Mouse (Mus musculus) hindbrain, embryonic 14.5 days (tissue): ENCODE results near the gene Rgl2. TPM values are rescaled to one million over a fixed set of nuclear protein-coding genes. Genes with fewer than 3 reads are reported as not detected.

ENCODE experiments used
- microRNA-seq: library from miRNA; unstranded; fragments of <30 nt; microRNA quantifications from one replicate; pipeline ENCODE4, GENCODE M21; 2016
- polyA plus RNA-seq: library from polyadenylated mRNA; unstranded; fragments of >200 nt; fragmentation: Nextera tagmentation; extraction: Ambion mirVana; gene quantifications from 2 replicates; pipeline ENCODE4 v1.2.1, GENCODE M21; 2014

The Rgl2 gene
- polyA plus RNA-seq, 1 experiment from 2014 or later = 47.7 TPM

Small RNAs within 50 kb of the gene (microRNA-seq; reads per million reads assigned to microRNA genes)
- not detected for gene Gm27740

Other genes starting within 250 kb of the Rgl2 start
- gene Hnrnpm, start 242.7 kb upstream of the Rgl2 start, polyA plus RNA-seq = 161 and 173 TPM in 2 replicates
- gene March2, start 210.9 kb upstream of the Rgl2 start, polyA plus RNA-seq = 69.0 and 72.1 TPM in 2 replicates
- gene Rab11b, start 169.0 kb upstream of the Rgl2 start, polyA plus RNA-seq = 370 and 430 TPM in 2 replicates
- 19.1 and 25.1 TPM in 2 replicates for gene Angptl4, start 147.7 kb upstream of the Rgl2 start, polyA plus RNA-seq
- gene Kank3, start 119.0 kb upstream of the Rgl2 start, polyA plus RNA-seq = 44.7 and 47.7 TPM in 2 replicates
- 580 and 749 TPM in 2 replicates for gene Rps28, start 105.0 kb upstream of the Rgl2 start, polyA plus RNA-seq
- 487 and 568 TPM in 2 replicates for gene Ndufa7, start 105.0 kb upstream of the Rgl2 start, polyA plus RNA-seq
- gene Cd320, start 86.5 kb upstream of the Rgl2 start, polyA plus RNA-seq = 57.5 and 59.6 TPM in 2 replicates
- gene Gm7029, start 55.7 kb upstream of the Rgl2 start, polyA plus RNA-seq = not detected in 2 replicates
- 1.7 and 1.8 TPM in 2 replicates for gene Kifc1, start 38.9 kb upstream of the Rgl2 start, polyA plus RNA-seq
- 0.59 TPM in 1 of 2 replicates, not detected in the other for gene Platr17, start 24.4 kb upstream of the Rgl2 start, polyA plus RNA-seq
- gene Daxx, start 20.1 kb upstream of the Rgl2 start, polyA plus RNA-seq = 39.2 and 43.2 TPM in 2 replicates
- 24.9 and 29.6 TPM in 2 replicates for gene Tapbp, start 13.6 kb upstream of the Rgl2 start, polyA plus RNA-seq
- gene Zbtb22, start 13.6 kb upstream of the Rgl2 start, polyA plus RNA-seq = 10.4 and 11.4 TPM in 2 replicates
- gene Pfdn6, start 10.8 kb downstream of the Rgl2 start, polyA plus RNA-seq = 157 and 161 TPM in 2 replicates
- 15.6 and 19.5 TPM in 2 replicates for gene Wdr46, start 11.1 kb downstream of the Rgl2 start, polyA plus RNA-seq
- gene B3galt4, start 21.9 kb downstream of the Rgl2 start, polyA plus RNA-seq = 7.8 and 9.2 TPM in 2 replicates
- gene Vps52, start 26.3 kb downstream of the Rgl2 start, polyA plus RNA-seq = 56.0 and 56.6 TPM in 2 replicates
- gene Rps18, start 26.5 kb downstream of the Rgl2 start, polyA plus RNA-seq = 804 and 966 TPM in 2 replicates
- gene H2-K1, start 70.8 kb downstream of the Rgl2 start, polyA plus RNA-seq = 12.5 and 16.5 TPM in 2 replicates
- gene Ring1, start 95.1 kb downstream of the Rgl2 start, polyA plus RNA-seq = 6.3 and 7.8 TPM in 2 replicates
- 64.3 and 67.3 TPM in 2 replicates for gene H2-Ke6, start 98.5 kb downstream of the Rgl2 start, polyA plus RNA-seq
- gene Slc39a7, start 102.1 kb downstream of the Rgl2 start, polyA plus RNA-seq = 87.1 and 97.0 TPM in 2 replicates
- 32.2 and 34.5 TPM in 2 replicates for gene Rxrb, start 102.3 kb downstream of the Rgl2 start, polyA plus RNA-seq
- gene Col11a2, start 109.9 kb downstream of the Rgl2 start, polyA plus RNA-seq = 2.7 and 3.4 TPM in 2 replicates
- gene H2-Oa, start 162.8 kb downstream of the Rgl2 start, polyA plus RNA-seq = 0.29 TPM in 1 of 2 replicates, not detected in the other
- 19.2 and 20.2 TPM in 2 replicates for gene H2-DMa, start 190.0 kb downstream of the Rgl2 start, polyA plus RNA-seq
- gene Brd2, start 193.1 kb downstream of the Rgl2 start, polyA plus RNA-seq = 133 and 136 TPM in 2 replicates
- gene H2-DMb2, start 213.8 kb downstream of the Rgl2 start, polyA plus RNA-seq = 0.16 TPM in 1 of 2 replicates, not detected in the other
- gene H2-DMb1, start 223.5 kb downstream of the Rgl2 start, polyA plus RNA-seq = 0.72 and 0.76 TPM in 2 replicates